Mouse (Mus musculus) kidney, adult 2 months (tissue): ENCODE measurements around the gene Fry. TPM values are rescaled to one million over a fixed set of nuclear protein-coding genes. Genes with fewer than 3 reads are reported as not detected.

ENCODE experiments used
- DNase-seq: peaks from one replicate; pipeline ENCODE4 v3.0.0; 2021
- H3K27ac ChIP-seq: fragments of 200-500 bp; 2 replicates; pipeline ENCODE4 v1.5.1; 2012; ENCODE audit warnings: low read depth, low read length, control low read depth, inconsistent platforms; ENCODE audit not compliant: insufficient read depth
- H3K27me3 ChIP-seq: fragments of 200-500 bp; replicated peaks from 2 replicates; pipeline ENCODE4 v1.6.1; 2012; ENCODE audit warnings: mild to moderate bottlenecking, moderate library complexity, low read length, inconsistent platforms; ENCODE audit not compliant: control insufficient read depth, insufficient read depth
- H3K36me3 ChIP-seq: fragments of 200-500 bp; 2 replicates; pipeline ENCODE4 v1.6.1; 2012; ENCODE audit warnings: mild to moderate bottlenecking, moderate library complexity, low read length, inconsistent platforms; ENCODE audit not compliant: control insufficient read depth, insufficient read depth
- H3K4me1 ChIP-seq: fragments of 200-500 bp; 2 replicates; pipeline ENCODE4 v1.6.1; 2011; ENCODE audit warnings: low read length; ENCODE audit not compliant: control insufficient read depth, insufficient read depth
- H3K4me3 ChIP-seq: fragments of 200-500 bp; 2 replicates; pipeline ENCODE4 v1.5.1; 2011; ENCODE audit warnings: mild to moderate bottlenecking, low read depth, low read length, control low read depth; ENCODE audit not compliant: insufficient read depth
- CTCF ChIP-seq: fragments of 200-500 bp; conservative IDR thresholded peaks from 2 replicates; pipeline ENCODE4 v1.5.1; 2011; ENCODE audit warnings: low read depth, mild to moderate bottlenecking, control low read depth, low read length, moderate library complexity, mixed read lengths; ENCODE audit not compliant: insufficient read depth, insufficient read length
- POLR2A ChIP-seq: fragments of 200-500 bp; IDR thresholded peaks from one replicate; pipeline ENCODE4 v1.6.1; 2011; ENCODE audit warnings: low read depth, low read length, control low read depth
- WGBS: fragments of 180-500 bp; shearing (Covaris S2); methylation state at CpG from one replicate; pipeline ENCODE4 v1.1.7; 2018; 5-methylcytosine and 5-hydroxymethylcytosine counted together
- polyA plus RNA-seq: library from polyadenylated mRNA; depleted of rRNA; stranded (reverse); fragments of >200 nt; gene quantifications from 2 replicates; pipeline ENCODE4 v1.2.3, GENCODE M21; 2012

Fry gene
- polyA plus RNA-seq, 1 experiment, result 12.9 TPM

- Histone ChIP-seq H3K27me3 (no peaks in the 10 kb centered on the region; the same call in 1 of the 2 replicates), H3K36me3 (no peaks in the 10 kb centered on the region), H3K4me3 (no peak overlapping the region), H3K27ac (no peak overlapping the region), H3K4me1 (peaks cover 3% of the 10 kb centered on the region; the same call in 1 of the 2 replicates)
- no peak for DNase-seq
- TF ChIP-seq POLR2A (no peak), CTCF (no peak)
- WGBS, result 85% methylated on average over 3 of the region's 3 CpGs
Measured at GRCm38 (mm10) chr5:150184959-150185358, 66.5 kb downstream of the Fry start.

GRCm38 (mm10) chr5:150186121-150186520 is 67.7 kb downstream of the Fry start:
- DNase-seq, result no peak
- H3K4me1 ChIP-seq, result no peaks in the 10 kb centered on the region
- TF ChIP-seq CTCF (no peak), POLR2A (no peak)
- no peak overlapping the region for H3K4me3 ChIP-seq
- no peaks in the 10 kb centered on the region; the same call in 1 of the 2 replicates for H3K27me3 ChIP-seq
- H3K36me3 ChIP-seq, result no peaks in the 10 kb centered on the region
- no peak overlapping the region for H3K27ac ChIP-seq
- WGBS, result 81% methylated on average over 4 of the region's 4 CpGs

- Histone ChIP-seq H3K27me3 (no peaks in the 10 kb centered on the region; the same call in 1 of the 2 replicates), H3K4me3 (no peak overlapping the region), H3K27ac (no peak overlapping the region), H3K36me3 (no peaks in the 10 kb centered on the region), H3K4me1 (no peaks in the 10 kb centered on the region)
- no peak for DNase-seq
- TF ChIP-seq POLR2A (no peak), CTCF (no peak)
- 92% methylated on average over 4 of the region's 4 CpGs for WGBS
Measured at GRCm38 (mm10) chr5:150186676-150187075, 68.2 kb downstream of the Fry start.

- no peak for DNase-seq
- TF ChIP-seq CTCF (no peak), POLR2A (no peak)
- Histone ChIP-seq H3K4me1 (no peaks in the 10 kb centered on the region), H3K4me3 (no peak overlapping the region), H3K36me3 (no peaks in the 10 kb centered on the region), H3K27me3 (no peaks in the 10 kb centered on the region; the same call in 1 of the 2 replicates), H3K27ac (no peak overlapping the region)
- 76% methylated on average over 4 of the region's 4 CpGs for WGBS
Measured at GRCm38 (mm10) chr5:150188031-150188430, 69.6 kb downstream of the Fry start.

GRCm38 (mm10) chr5:150190454-150191358 is 72.3 kb downstream of the Fry start:
- no peak overlapping the region for H3K27ac ChIP-seq
- WGBS, result 96% methylated on average over 4 of the region's 4 CpGs
- H3K27me3 ChIP-seq, result no peaks in the 10 kb centered on the region; the same call in 1 of the 2 replicates
- DNase-seq, result no peak
- no peaks in the 10 kb centered on the region for H3K36me3 ChIP-seq
- H3K4me1 ChIP-seq, result no peaks in the 10 kb centered on the region
- H3K4me3 ChIP-seq, result no peak overlapping the region
- TF ChIP-seq POLR2A (no peak), CTCF (no peak)

- peak overlapping the region; percentile 37; the same call in 1 of the 2 replicates for H3K27ac ChIP-seq
- WGBS, result 3% methylated on average over 22 of the region's 22 CpGs
- no peak for TF ChIP-seq CTCF
- TF ChIP-seq POLR2A, result no peak
- H3K4me3 ChIP-seq, result peak overlapping the region; percentile 40
- peak; percentile 88 for DNase-seq
- no peaks in the 10 kb centered on the region for H3K36me3 ChIP-seq
- H3K27me3 ChIP-seq, result no peaks in the 10 kb centered on the region
- no peaks in the 10 kb centered on the region for H3K4me1 ChIP-seq
Measured at GRCm38 (mm10) chr5:150195514-150196210, 77.2 kb downstream of the Fry start.

GRCm38 (mm10) chr5:150196211-150196585 is 77.8 kb downstream of the Fry start:
- Histone ChIP-seq H3K27ac (peak overlapping the region; percentile 59; the same call in 1 of the 2 replicates), H3K27me3 (no peaks in the 10 kb centered on the region), H3K36me3 (no peaks in the 10 kb centered on the region), H3K4me3 (peak overlapping the region; percentile 40), H3K4me1 (no peaks in the 10 kb centered on the region)
- TF ChIP-seq CTCF (no peak), POLR2A (no peak)
- WGBS, result under 1% methylated on average over 6 of the region's 6 CpGs
- peak; percentile 79 for DNase-seq
